Comparison of ENCODE assay signal across 14 mouse cellular contexts in the genomic region with DNA sequence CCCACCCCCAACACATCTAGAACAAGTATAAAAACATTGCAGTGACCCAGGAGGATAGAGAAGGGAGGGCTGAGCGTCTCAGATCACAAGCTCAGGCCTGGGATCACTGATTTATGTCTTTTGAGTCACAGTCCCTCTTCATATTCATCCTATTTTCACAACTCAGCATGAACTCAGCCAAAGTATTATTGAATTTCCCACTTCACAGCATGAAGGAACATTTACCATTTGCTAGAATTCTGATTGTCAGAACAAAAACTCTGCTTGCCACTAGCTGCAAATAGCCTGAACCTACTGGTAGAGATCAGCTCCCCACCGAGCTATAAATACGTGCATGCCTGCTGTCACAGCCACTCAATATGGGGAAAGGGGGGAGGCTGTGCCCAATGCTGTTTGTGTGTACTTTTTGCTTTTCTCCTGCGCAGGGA. TPM values are rescaled to one million over a fixed set of nuclear protein-coding genes. Genes with fewer than 3 reads are reported as not detected.
DNase-seq lines count a peak whose midpoint lies in the region; ATAC-seq and TF ChIP-seq lines count a peak whose summit lies in the region.
"Had no signal": no experiment of that assay in that cellular context is flagged by ENCODE, and none has a peak within 500 bp of the region (broad histone marks: within the 10 kb centered on the region; RNA-seq: fewer than 3 reads in every experiment).

No protein-coding gene starts in this region.

- H3K4me1 ChIP-seq in heart, adult 2 months (ENCODE audit: control insufficient read depth, insufficient read depth, low read length): no peaks in the 10 kb centered on the region
- H3K4me1 ChIP-seq in midbrain, embryonic 13.5 days (replicated peaks): no peaks in the 10 kb centered on the region
- H3K4me1 ChIP-seq: intestine, embryonic 15.5 days; limb, embryonic 15.5 days had no signal

- no peak overlapping the region for H3K4me3 ChIP-seq in heart, adult 2 months
- no peak overlapping the region for H3K4me3 ChIP-seq in midbrain, embryonic 13.5 days (replicated peaks)
- H3K4me3 ChIP-seq: intestine, embryonic 15.5 days; limb, embryonic 15.5 days had no signal

- no peaks in the 10 kb centered on the region for H3K27me3 ChIP-seq in heart, adult 2 months (ENCODE audit: control insufficient read depth, insufficient read depth, low read length)
- H3K27me3 ChIP-seq in midbrain, embryonic 13.5 days: peaks cover 2% of the 10 kb centered on the region; the same call in 1 of the 2 replicates
- H3K27me3 ChIP-seq: intestine, embryonic 15.5 days; limb, embryonic 15.5 days had no signal

- TF ChIP-seq EP300 in heart, adult 2 months (IDR thresholded peaks at IDR 0.05; ENCODE audit: insufficient read depth, low read depth, low read length): no peak

- no peak overlapping the region for H3K4me2 ChIP-seq in midbrain, embryonic 13.5 days (replicated peaks)
- H3K4me2 ChIP-seq: intestine, embryonic 15.5 days; limb, embryonic 15.5 days had no signal

- peak in 1 of 2 experiments; percentile 15 for DNase-seq in heart, adult 2 months
- no peak for DNase-seq in heart, postnatal 36 days
- DNase-seq in cerebellum, adult 18-20 months: peak; percentile 50 to 61
- DNase-seq in cerebellum, adult 9-11 months: peak; percentile 63
- DNase-seq in urinary bladder, adult 2 months (ENCODE audit: low spot score): no peak
- DNase-seq in thymus, postnatal 25 days: no peak
- DNase-seq: adrenal gland, adult 2 months; thymus, postnatal 14 days had no signal

- H3K79me2 ChIP-seq in heart, adult 2 months (replicated peaks; ENCODE audit: control insufficient read depth, insufficient read depth, low read length): no peaks in the 10 kb centered on the region

- H3K9ac ChIP-seq in heart, adult 2 months (ENCODE audit: low read depth, low read length): no peak overlapping the region
- no peak overlapping the region for H3K9ac ChIP-seq in midbrain, embryonic 13.5 days (replicated peaks)
- H3K9ac ChIP-seq: intestine, embryonic 15.5 days; limb, embryonic 15.5 days had no signal

- TF ChIP-seq CTCF in heart, adult 2 months (IDR thresholded peaks at IDR 0.05): no peak

- no peak for TF ChIP-seq POLR2A in heart, adult 2 months (IDR thresholded peaks at IDR 0.05; ENCODE audit: insufficient read depth, low read depth, low read length)

- H3K9me3 ChIP-seq in midbrain, embryonic 13.5 days: no peaks in the 10 kb centered on the region
- H3K9me3 ChIP-seq: G1E; intestine, embryonic 15.5 days; limb, embryonic 15.5 days had no signal

- H3K36me3 ChIP-seq in heart, adult 2 months (ENCODE audit: control insufficient read depth, insufficient read depth, low read length): no peaks in the 10 kb centered on the region
- no peaks in the 10 kb centered on the region for H3K36me3 ChIP-seq in midbrain, embryonic 13.5 days
- H3K36me3 ChIP-seq: G1E; intestine, embryonic 15.5 days; limb, embryonic 15.5 days had no signal

- intact Hi-C loops in heart, adult 2 months (cut with DNase I): loop anchor here (10.0 kb wide), 1 partner anchor 298 kb away; no protein-coding TSS in a partner anchor
- intact Hi-C loops in heart, postnatal 36 days (cut with DNase I): loop anchor here (10.0 kb wide), 1 partner anchor 288 kb away; no protein-coding TSS in a partner anchor

- WGBS in heart, adult 2 months: 46% methylated on average over 4 of the region's 4 CpGs
- WGBS in midbrain, embryonic 13.5 days: 29% methylated on average over 4 of the region's 4 CpGs

- peak overlapping the region; percentile 26; the same call in 1 of the 2 replicates for H3K27ac ChIP-seq in heart, adult 2 months
- no peak overlapping the region for H3K27ac ChIP-seq in midbrain, embryonic 13.5 days
- H3K27ac ChIP-seq: intestine, embryonic 15.5 days; limb, embryonic 15.5 days had no signal

- ATAC-seq in midbrain, embryonic 13.5 days: peak; percentile 85
- ATAC-seq: intestine, embryonic 15.5 days had no signal

RNA-seq across cellular contexts. Expression of a gene that starts 59.1 kb away (rescaled TPM):
- total RNA-seq in heart, adult 2 months (2021): not detected
- polyA plus RNA-seq in heart, adult 2 months (2012; rRNA removed): 0.10 TPM in 1 of 2 replicates, not detected in the other
- not detected for total RNA-seq in heart, postnatal 36 days (2021)
- polyA plus RNA-seq in midbrain, embryonic 13.5 days (2015; fragmentation: Nextera tagmentation; extraction: Ambion mirVana): 10.9 and 12.4 TPM in 2 replicates
- polyA plus RNA-seq in urinary bladder, adult 2 months (2012; rRNA removed): 0.07 TPM in 1 of 2 replicates, not detected in the other
- total RNA-seq: G1E; neutrophil, adult 5-6 weeks had no signal
- polyA plus RNA-seq: G1E; large intestine, adult 2 months; limb, embryonic 15.5 days had no signal

Comparison
In these comparisons a context has a peak if more than half of its experiments do, and no peak if none do; other contexts are left out.
1. DNase-seq: peak in cerebellum, adult 18-20 months (2 of 2) and cerebellum, adult 9-11 months (single experiment); none in heart, postnatal 36 days (0 of 2), urinary bladder, adult 2 months (single experiment) and thymus, postnatal 25 days (single experiment).
2. RNA of a gene that starts 59.1 kb away (polyA plus RNA-seq): 10.9 to 12.4 TPM in midbrain, embryonic 13.5 days; 0.10 TPM in heart, adult 2 months and 0.07 TPM in urinary bladder, adult 2 months; every median in the first group is over 10 times any median in the second.